ENCODE assay signal across 26 mouse cellular contexts in genomic region chr8:122316402-122316801, GRCm38 (mm10). TPM values are rescaled to one million over a fixed set of nuclear protein-coding genes. Genes with fewer than 3 reads are reported as not detected.
DNase-seq lines count a peak whose midpoint lies in the region; ATAC-seq and TF ChIP-seq lines count a peak whose summit lies in the region.
"Had no signal": no experiment of that assay in that cellular context is flagged by ENCODE, and none has a peak within 500 bp of the region (broad histone marks: within the 10 kb centered on the region; RNA-seq: fewer than 3 reads in every experiment).

No protein-coding gene starts in this region.

- TF ChIP-seq POLR2A in cerebellum, adult 2 months (IDR thresholded peaks at IDR 0.05; ENCODE audit: borderline replicate concordance, insufficient read depth, low read length) = no peak

- H3K9me3 ChIP-seq in heart, embryonic 10.5 days = no peaks in the 10 kb centered on the region
- no peaks in the 10 kb centered on the region for H3K9me3 ChIP-seq in megakaryocyte, embryonic 14.5 days
- no peaks in the 10 kb centered on the region for H3K9me3 ChIP-seq in intestine, embryonic 16.5 days (ENCODE audit: control insufficient read depth, low read length)
- H3K9me3 ChIP-seq in liver, embryonic 16.5 days (replicated peaks; ENCODE audit: control insufficient read depth, low read length) = no peaks in the 10 kb centered on the region
- H3K9me3 ChIP-seq: forebrain, embryonic 13.5 days; neural tube, embryonic 12.5 days had no signal

- H3K36me3 ChIP-seq in heart, embryonic 10.5 days = peaks cover 52% of the 10 kb centered on the region
- H3K36me3 ChIP-seq in megakaryocyte, embryonic 14.5 days (replicated peaks; ENCODE audit: low read length) = peaks cover 100% of the 10 kb centered on the region
- no peaks in the 10 kb centered on the region for H3K36me3 ChIP-seq in intestine, embryonic 16.5 days (ENCODE audit: control insufficient read depth, insufficient read depth, low read length)
- H3K36me3 ChIP-seq in liver, embryonic 16.5 days (ENCODE audit: control insufficient read depth, insufficient read depth) = peaks cover 38% of the 10 kb centered on the region
- H3K36me3 ChIP-seq: neural tube, embryonic 12.5 days had no signal

- no peak overlapping the region for H3K4me3 ChIP-seq in heart, embryonic 10.5 days
- H3K4me3 ChIP-seq in megakaryocyte, embryonic 14.5 days (replicated peaks) = peak overlapping the region; percentile 64
- H3K4me3 ChIP-seq in intestine, embryonic 16.5 days (ENCODE audit: low read length) = no peak overlapping the region
- no peak overlapping the region for H3K4me3 ChIP-seq in liver, embryonic 16.5 days (ENCODE audit: low read depth, low read length)
- no peak overlapping the region for H3K4me3 ChIP-seq in cerebellum, adult 2 months (replicated peaks; ENCODE audit: insufficient read depth, low read depth, low read length)
- H3K4me3 ChIP-seq: forebrain, embryonic 13.5 days; left cerebral cortex, adult 2 months; neural tube, embryonic 12.5 days had no signal

- no peak for ATAC-seq in megakaryocyte, adult 5-6 weeks (ENCODE audit: poor library complexity, severe bottlenecking)
- no peak for ATAC-seq in intestine, embryonic 16.5 days
- ATAC-seq in liver, embryonic 16.5 days (ENCODE audit: low read depth) = no peak
- ATAC-seq: CD4-positive, CD25-positive, alpha-beta regulatory T cell, adult 4 months; forebrain, embryonic 13.5 days; hindbrain, embryonic 16.5 days had no signal

- H3K4me1 ChIP-seq in heart, embryonic 10.5 days = peaks cover 100% of the 10 kb centered on the region
- H3K4me1 ChIP-seq in megakaryocyte, embryonic 14.5 days = peaks cover 100% of the 10 kb centered on the region
- H3K4me1 ChIP-seq in intestine, embryonic 16.5 days (ENCODE audit: control insufficient read depth, insufficient read depth, low read length) = peaks cover 83% of the 10 kb centered on the region
- H3K4me1 ChIP-seq in liver, embryonic 16.5 days (ENCODE audit: control insufficient read depth, low read depth, low read length) = peaks cover 100% of the 10 kb centered on the region
- peaks cover 11% of the 10 kb centered on the region for H3K4me1 ChIP-seq in cerebellum, adult 2 months (ENCODE audit: control insufficient read depth, insufficient read depth, low read length)

- H3K4me2 ChIP-seq in intestine, embryonic 16.5 days (ENCODE audit: low read depth, low read length) = no peak overlapping the region
- no peak overlapping the region for H3K4me2 ChIP-seq in liver, embryonic 16.5 days (ENCODE audit: low read depth, low read length)
- H3K4me2 ChIP-seq: forebrain, embryonic 13.5 days; neural tube, embryonic 12.5 days had no signal

- H3K27me3 ChIP-seq in heart, embryonic 10.5 days (ENCODE audit: insufficient read depth, poor library complexity, severe bottlenecking) = no peaks in the 10 kb centered on the region
- no peaks in the 10 kb centered on the region for H3K27me3 ChIP-seq in megakaryocyte, embryonic 14.5 days (replicated peaks)
- H3K27me3 ChIP-seq in intestine, embryonic 16.5 days (replicated peaks; ENCODE audit: control insufficient read depth, insufficient read depth, low read length) = no peaks in the 10 kb centered on the region
- no peaks in the 10 kb centered on the region for H3K27me3 ChIP-seq in liver, embryonic 16.5 days (ENCODE audit: control insufficient read depth, insufficient read depth, low read depth, low read length)
- H3K27me3 ChIP-seq in cerebellum, adult 2 months (ENCODE audit: control insufficient read depth, insufficient read depth, low read length) = no peaks in the 10 kb centered on the region
- H3K27me3 ChIP-seq: neural tube, embryonic 12.5 days had no signal

- H3K27ac ChIP-seq in heart, embryonic 10.5 days = peak overlapping the region; percentile 81
- peak overlapping the region; percentile 91; the same call in 1 of the 2 replicates for H3K27ac ChIP-seq in intestine, embryonic 16.5 days (ENCODE audit: low read length)
- peak overlapping the region; percentile 99 for H3K27ac ChIP-seq in liver, embryonic 16.5 days (ENCODE audit: low read length)
- no peak overlapping the region for H3K27ac ChIP-seq in cerebellum, adult 2 months (ENCODE audit: insufficient read depth, low read length)
- H3K27ac ChIP-seq: forebrain, embryonic 13.5 days; left cerebral cortex, adult 2 months; neural tube, embryonic 12.5 days had no signal

- H3K9ac ChIP-seq in intestine, embryonic 16.5 days (ENCODE audit: low read depth, low read length) = no peak overlapping the region; the same call in 1 of the 2 replicates
- peak overlapping the region; percentile 76 for H3K9ac ChIP-seq in liver, embryonic 16.5 days (ENCODE audit: low read depth, low read length)
- H3K9ac ChIP-seq: forebrain, embryonic 13.5 days; neural tube, embryonic 12.5 days had no signal

- no peak for TF ChIP-seq CTCF in cerebellum, adult 2 months (IDR thresholded peaks at IDR 0.05; ENCODE audit: borderline replicate concordance, insufficient read depth, low read depth, low read length)

- 51% methylated on average over 2 of the region's 2 CpGs for WGBS in heart, embryonic 10.5 days
- WGBS in intestine, embryonic 16.5 days = 50% methylated on average over 2 of the region's 2 CpGs
- 56% methylated on average over 2 of the region's 2 CpGs for whole genome bisulfite sequencing in liver, embryonic 16.5 days (ENCODE audit: insufficient replicate concordance)
- 54% methylated on average over 2 of the region's 2 CpGs for WGBS in cerebellum, adult 2 months

- DNase-seq in heart, embryonic 10.5 days (ENCODE audit: low spot score) = no peak
- no peak for DNase-seq in heart, adult 8-10 months (ENCODE audit: low spot score)
- no peak for DNase-seq in cerebellum, adult 11 months
- no peak for DNase-seq in cerebellum, adult 2 months
- DNase-seq: adrenal gland, postnatal 14 days; cerebellum, adult 11-12 months; gastrocnemius, postnatal 14 days; heart, postnatal 36 days; kidney, adult 2 months; kidney, postnatal 25 days; layer of hippocampus, adult 9-11 months; left cerebral cortex, postnatal 4 days; lung, adult 2 months; right cerebral cortex, adult 18-20 months; thymus, adult 18-20 months had no signal

RNA-seq across cellular contexts. Expression of gene Zfpm1, which starts 34.5 kb away (rescaled TPM):
- 5.7 and 12.8 TPM in 2 replicates for polyA plus RNA-seq in heart, embryonic 10.5 days (2016; fragmentation: Nextera tagmentation; extraction: Ambion mirVana)
- 10 to 100 TPM; 18.1 to 23.2 (median 21.3) TPM for total RNA-seq in heart, adult 8-10 months (2022)
- 1,238 and 3,030 TPM in 2 replicates for polyA plus RNA-seq in megakaryocyte, embryonic 14.5 days (2012; ENCODE audit: insufficient read depth, low replicate concordance)
- total RNA-seq in megakaryocyte, adult 5-6 weeks (2015) = 4.3 and 4.5 TPM in 2 replicates
- 4.8 and 5.6 TPM in 2 replicates for total RNA-seq in megakaryocyte, adult 5-6 weeks (2017)
- polyA plus RNA-seq in intestine, embryonic 16.5 days (2015; fragmentation: Nextera tagmentation; extraction: Ambion mirVana) = 2.6 and 2.7 TPM in 2 replicates
- polyA plus RNA-seq in liver, embryonic 16.5 days (2015; fragmentation: Nextera tagmentation; extraction: Ambion mirVana) = 6.8 and 8.1 TPM in 2 replicates
- polyA plus RNA-seq in cerebellum, adult 2 months (2012; rRNA removed) = 19.6 and 20.1 TPM in 2 replicates

RNA-seq across cellular contexts. Expression of gene Trhr2, which starts 44.1 kb away (rescaled TPM):
- not detected in 2 replicates for polyA plus RNA-seq in heart, embryonic 10.5 days (2016; fragmentation: Nextera tagmentation; extraction: Ambion mirVana)
- not detected for total RNA-seq in heart, adult 8-10 months (2022)
- polyA plus RNA-seq in megakaryocyte, embryonic 14.5 days (2012; ENCODE audit: insufficient read depth, low replicate concordance) = 1.8 TPM in 1 of 2 replicates, not detected in the other
- not detected in 2 replicates for total RNA-seq in megakaryocyte, adult 5-6 weeks (2015)
- not detected in 2 replicates for total RNA-seq in megakaryocyte, adult 5-6 weeks (2017)
- not detected in 2 replicates for polyA plus RNA-seq in intestine, embryonic 16.5 days (2015; fragmentation: Nextera tagmentation; extraction: Ambion mirVana)
- polyA plus RNA-seq in liver, embryonic 16.5 days (2015; fragmentation: Nextera tagmentation; extraction: Ambion mirVana) = not detected in 2 replicates
- 0.63 and 1.8 TPM in 2 replicates for polyA plus RNA-seq in cerebellum, adult 2 months (2012; rRNA removed)
- total RNA-seq: adrenal gland, postnatal 14 days; ES-E14; gastrocnemius, postnatal 14 days; heart, postnatal 36 days had no signal
- polyA plus RNA-seq: CD4-positive, CD25-positive, alpha-beta regulatory T cell, adult 4 months; embryonic facial prominence, embryonic 11.5 days; forebrain, embryonic 13.5 days; lung, adult 2 months; neural tube, embryonic 12.5 days had no signal

Comparison
In these comparisons a context has a peak if more than half of its experiments do, and no peak if none do; other contexts are left out.
1. RNA of gene Zfpm1, which starts 34.5 kb away (polyA plus RNA-seq): 1,238 to 3,030 TPM in megakaryocyte, embryonic 14.5 days; 19.6 to 20.1 TPM in cerebellum, adult 2 months, 5.7 to 12.8 TPM in heart, embryonic 10.5 days, 6.8 to 8.1 TPM in liver, embryonic 16.5 days and 2.6 to 2.7 TPM in intestine, embryonic 16.5 days; every median in the first group is over 10 times any median in the second.